Mouse (Mus musculus): Measurements from ENCODE around the gene Zfp93. TPM values are rescaled to one million over a fixed set of nuclear protein-coding genes. Genes with fewer than 3 reads are reported as not detected.

The Zfp93 gene
- total and polyA plus RNA-seq, 2 experiments from 2014 or later: 2.2 to 7.4 TPM

DNA sequence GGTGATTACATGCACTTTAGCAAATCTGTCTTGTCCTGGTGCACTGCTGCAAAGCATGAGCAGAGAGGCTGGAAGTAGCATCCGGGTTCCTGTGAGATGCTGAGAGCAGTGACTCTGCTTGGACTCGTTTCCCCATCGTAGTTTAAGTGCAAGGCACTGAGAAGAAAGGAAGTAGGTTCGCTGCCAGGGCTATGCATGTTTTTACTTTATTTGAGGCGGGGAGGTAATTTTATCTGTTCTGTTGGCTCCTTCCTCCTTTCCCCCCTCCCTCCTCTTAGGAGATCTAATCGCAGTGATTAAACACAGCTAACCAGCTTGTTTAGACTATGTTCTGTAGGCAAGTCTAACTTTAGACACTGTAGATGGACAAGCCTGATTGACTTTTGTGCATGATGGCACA, 48.7 kb downstream of the Zfp93 start:
- Histone ChIP-seq H3K27me3 (ENCODE audit: insufficient read depth, low read length) (no peaks in the 10 kb centered on the region), H3K9me3 (ENCODE audit: low read length) (no peaks in the 10 kb centered on the region), H3K4me3 (ENCODE audit: low read depth, low read length) (no peak overlapping the region), H3K9ac (replicated peaks; ENCODE audit: low read length, poor library complexity, severe bottlenecking) (no peak overlapping the region), H3K36me3 (ENCODE audit: insufficient read depth, low read length) (no peaks in the 10 kb centered on the region), H3K4me2 (ENCODE audit: low read depth, low read length, poor library complexity, severe bottlenecking) (no peak overlapping the region), H3K4me1 (ENCODE audit: insufficient read depth, low read length) (no peaks in the 10 kb centered on the region; the same call in 1 of the 2 replicates), H3K27ac (ENCODE audit: low read depth, low read length) (no peak overlapping the region)
- TF ChIP-seq CTCF (IDR thresholded peaks at IDR 0.05): no peak
- no peak for ATAC-seq (ENCODE audit: low FRiP score)
- DNase-seq (ENCODE audit: low spot score): no peak
- whole genome bisulfite sequencing: 78% methylated on average over 6 of the region's 6 CpGs

GRCm38 (mm10) chr7:24322593-24322992, 52.4 kb downstream of the Zfp93 start:
- no peaks in the 10 kb centered on the region for H3K36me3 ChIP-seq (ENCODE audit: insufficient read depth, low read length)
- H3K4me2 ChIP-seq (ENCODE audit: low read depth, low read length, poor library complexity, severe bottlenecking): no peak overlapping the region
- no peaks in the 10 kb centered on the region for H3K27me3 ChIP-seq (ENCODE audit: insufficient read depth, low read length)
- no peak overlapping the region for H3K9ac ChIP-seq (replicated peaks; ENCODE audit: low read length, poor library complexity, severe bottlenecking)
- H3K9me3 ChIP-seq (ENCODE audit: low read length): no peaks in the 10 kb centered on the region
- WGBS: 84% methylated on average over 4 of the region's 4 CpGs
- no peak for ATAC-seq (ENCODE audit: low FRiP score)
- no peaks in the 10 kb centered on the region for H3K4me1 ChIP-seq (ENCODE audit: insufficient read depth, low read length)
- DNase-seq (ENCODE audit: low spot score): no peak
- no peak overlapping the region for H3K4me3 ChIP-seq (ENCODE audit: low read depth, low read length)
- no peak for TF ChIP-seq CTCF (IDR thresholded peaks at IDR 0.05)
- H3K27ac ChIP-seq (ENCODE audit: low read depth, low read length): no peak overlapping the region

DNA sequence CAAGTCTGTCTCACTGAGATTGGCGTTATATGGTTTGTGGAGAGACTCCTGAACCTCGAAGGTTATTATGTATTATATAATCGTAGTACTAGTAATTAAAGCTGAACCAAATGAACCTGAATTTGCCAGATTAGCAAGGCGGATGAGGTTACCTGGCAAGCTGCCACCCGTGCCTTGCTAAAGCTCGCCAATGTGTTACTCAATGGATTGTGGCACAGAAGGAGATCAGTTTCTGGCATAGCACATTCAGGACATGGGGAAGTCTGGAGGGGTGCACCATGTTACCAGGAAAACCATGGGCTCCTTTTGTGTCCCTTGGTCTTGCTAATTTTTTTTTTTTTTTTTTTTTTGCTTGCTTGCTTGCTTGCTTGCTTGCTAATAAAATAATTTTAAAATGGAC, 55.0 kb downstream of the Zfp93 start:
- DNase-seq (ENCODE audit: low spot score): peak; percentile 21
- H3K27me3 ChIP-seq (ENCODE audit: insufficient read depth, low read length): no peaks in the 10 kb centered on the region
- no peak for TF ChIP-seq CTCF (IDR thresholded peaks at IDR 0.05)
- no peaks in the 10 kb centered on the region for H3K9me3 ChIP-seq (ENCODE audit: low read length)
- H3K9ac ChIP-seq (replicated peaks; ENCODE audit: low read length, poor library complexity, severe bottlenecking): no peak overlapping the region
- WGBS: 70% methylated on average over 6 of the region's 6 CpGs
- ATAC-seq (ENCODE audit: low FRiP score): no peak
- H3K27ac ChIP-seq (ENCODE audit: low read depth, low read length): no peak overlapping the region
- peak overlapping the region; percentile 26; the same call in 1 of the 2 replicates for H3K4me3 ChIP-seq (ENCODE audit: low read depth, low read length)
- no peaks in the 10 kb centered on the region for H3K36me3 ChIP-seq (ENCODE audit: insufficient read depth, low read length)
- H3K4me1 ChIP-seq (ENCODE audit: insufficient read depth, low read length): no peaks in the 10 kb centered on the region
- H3K4me2 ChIP-seq (ENCODE audit: low read depth, low read length, poor library complexity, severe bottlenecking): no peak overlapping the region

- 0 out of 2 replicates have a peak overlapping the region, but pooled peaks have one; percentile 18 for H3K27ac ChIP-seq (ENCODE audit: low read depth, low read length)
- H3K27me3 ChIP-seq (ENCODE audit: insufficient read depth, low read length): no peaks in the 10 kb centered on the region
- ATAC-seq (ENCODE audit: low FRiP score) (no peak), DNase-seq (ENCODE audit: low spot score) (peak; percentile 14)
- no peaks in the 10 kb centered on the region for H3K4me1 ChIP-seq (ENCODE audit: insufficient read depth, low read length)
- 3% methylated on average over 13 of the region's 13 CpGs for WGBS
- H3K9me3 ChIP-seq (ENCODE audit: low read length): no peaks in the 10 kb centered on the region
- peak overlapping the region; percentile 52 for H3K4me2 ChIP-seq (ENCODE audit: low read depth, low read length, poor library complexity, severe bottlenecking)
- no peaks in the 10 kb centered on the region for H3K36me3 ChIP-seq (ENCODE audit: insufficient read depth, low read length)
- no peak overlapping the region for H3K9ac ChIP-seq (replicated peaks; ENCODE audit: low read length, poor library complexity, severe bottlenecking)
- no peak for TF ChIP-seq CTCF (IDR thresholded peaks at IDR 0.05)
- H3K4me3 ChIP-seq (ENCODE audit: low read depth, low read length): peak overlapping the region; percentile 26
These were observed 55.5 kb downstream of the Zfp93 start for GRCm38 (mm10) chr7:24325675-24326128.

GRCm38 (mm10) chr7:24326273-24327135, 56.3 kb downstream of the Zfp93 start:
- DNase-seq (ENCODE audit: low spot score): peak; percentile 36

More at GRCm38 (mm10) chr7:24326273-24327135, 56.3 kb downstream of the Zfp93 start:
- Histone ChIP-seq H3K27me3 (ENCODE audit: insufficient read depth, low read length) (no peaks in the 10 kb centered on the region), H3K27ac (ENCODE audit: low read depth, low read length) (no peak overlapping the region), H3K4me1 (ENCODE audit: insufficient read depth, low read length) (no peaks in the 10 kb centered on the region), H3K4me3 (ENCODE audit: low read depth, low read length) (peak overlapping the region; percentile 26), H3K9ac (replicated peaks; ENCODE audit: low read length, poor library complexity, severe bottlenecking) (no peak overlapping the region), H3K36me3 (ENCODE audit: insufficient read depth, low read length) (no peaks in the 10 kb centered on the region), H3K4me2 (ENCODE audit: low read depth, low read length, poor library complexity, severe bottlenecking) (peak overlapping the region; percentile 52), H3K9me3 (ENCODE audit: low read length) (no peaks in the 10 kb centered on the region)
- whole genome bisulfite sequencing: 31% methylated on average over 20 of the region's 20 CpGs
- TF ChIP-seq CTCF (IDR thresholded peaks at IDR 0.05): no peak
- peak; percentile 69 for ATAC-seq (ENCODE audit: low FRiP score)

Other genes with a start within 250 kb of the Zfp93 start
- not detected in 2 replicates for gene Vmn1r183, start 217.2 kb upstream of the Zfp93 start, total RNA-seq (2014; rRNA removed)
- gene Vmn1r183, start 217.2 kb upstream of the Zfp93 start, polyA plus RNA-seq (2015; fragmentation: Nextera tagmentation; extraction: Ambion mirVana): not detected in 2 replicates
- gene Zfp180, start 188.5 kb upstream of the Zfp93 start, total RNA-seq (2014; rRNA removed): 32.7 and 41.2 TPM in 2 replicates
- 24.8 and 25.1 TPM in 2 replicates for gene Zfp180, start 188.5 kb upstream of the Zfp93 start, polyA plus RNA-seq (2015; fragmentation: Nextera tagmentation; extraction: Ambion mirVana)
- gene Zfp112, start 158.1 kb upstream of the Zfp93 start, total RNA-seq (2014; rRNA removed): 6.9 and 10.0 TPM in 2 replicates
- gene Zfp112, start 158.1 kb upstream of the Zfp93 start, polyA plus RNA-seq (2015; fragmentation: Nextera tagmentation; extraction: Ambion mirVana): 4.2 and 4.3 TPM in 2 replicates
- gene Zfp235, start 136.3 kb upstream of the Zfp93 start, total RNA-seq (2014; rRNA removed): 28.0 and 29.9 TPM in 2 replicates
- gene Zfp235, start 136.3 kb upstream of the Zfp93 start, polyA plus RNA-seq (2015; fragmentation: Nextera tagmentation; extraction: Ambion mirVana): 20.4 and 22.8 TPM in 2 replicates
- 4.1 and 5.3 TPM in 2 replicates for gene Zfp114, start 95.4 kb upstream of the Zfp93 start, total RNA-seq (2014; rRNA removed)
- gene Zfp114, start 95.4 kb upstream of the Zfp93 start, polyA plus RNA-seq (2015; fragmentation: Nextera tagmentation; extraction: Ambion mirVana): 2.1 and 2.4 TPM in 2 replicates
- 6.2 and 6.7 TPM in 2 replicates for gene Zfp111, start 59.0 kb upstream of the Zfp93 start, total RNA-seq (2014; rRNA removed)
- gene Zfp111, start 59.0 kb upstream of the Zfp93 start, polyA plus RNA-seq (2015; fragmentation: Nextera tagmentation; extraction: Ambion mirVana): 2.5 and 2.6 TPM in 2 replicates
- gene Zfp109, start 32.9 kb upstream of the Zfp93 start, total RNA-seq (2014; rRNA removed): 5.4 and 5.5 TPM in 2 replicates
- 2.5 TPM in 2 replicates for gene Zfp109, start 32.9 kb upstream of the Zfp93 start, polyA plus RNA-seq (2015; fragmentation: Nextera tagmentation; extraction: Ambion mirVana)
- gene Zfp108, start 15.6 kb upstream of the Zfp93 start, total RNA-seq (2014; rRNA removed): 5.5 and 7.4 TPM in 2 replicates
- 3.4 and 3.7 TPM in 2 replicates for gene Zfp108, start 15.6 kb upstream of the Zfp93 start, polyA plus RNA-seq (2015; fragmentation: Nextera tagmentation; extraction: Ambion mirVana)
- gene Zfp61, start 30.8 kb downstream of the Zfp93 start, total RNA-seq (2014; rRNA removed): 18.3 and 30.9 TPM in 2 replicates
- gene Zfp61, start 30.8 kb downstream of the Zfp93 start, polyA plus RNA-seq (2015; fragmentation: Nextera tagmentation; extraction: Ambion mirVana): 30.3 and 32.4 TPM in 2 replicates
- gene Zfp94, start 46.2 kb downstream of the Zfp93 start, total RNA-seq (2014; rRNA removed): 13.3 and 25.0 TPM in 2 replicates
- 17.4 and 22.9 TPM in 2 replicates for gene Zfp94, start 46.2 kb downstream of the Zfp93 start, polyA plus RNA-seq (2015; fragmentation: Nextera tagmentation; extraction: Ambion mirVana)
- gene Tescl, start 63.5 kb downstream of the Zfp93 start, total RNA-seq (2014; rRNA removed): not detected in 2 replicates
- 0.19 TPM in 1 of 2 replicates, not detected in the other for gene Tescl, start 63.5 kb downstream of the Zfp93 start, polyA plus RNA-seq (2015; fragmentation: Nextera tagmentation; extraction: Ambion mirVana)
- gene Lypd5, start 78.8 kb downstream of the Zfp93 start, total RNA-seq (2014; rRNA removed): 0.44 TPM in 1 of 2 replicates, not detected in the other
- not detected in 2 replicates for gene Lypd5, start 78.8 kb downstream of the Zfp93 start, polyA plus RNA-seq (2015; fragmentation: Nextera tagmentation; extraction: Ambion mirVana)
- 0.27 and 2.5 TPM in 2 replicates for gene Kcnn4, start 99.8 kb downstream of the Zfp93 start, total RNA-seq (2014; rRNA removed)
- gene Kcnn4, start 99.8 kb downstream of the Zfp93 start, polyA plus RNA-seq (2015; fragmentation: Nextera tagmentation; extraction: Ambion mirVana): 0.81 and 1.1 TPM in 2 replicates
- gene Smg9, start 129.2 kb downstream of the Zfp93 start, total RNA-seq (2014; rRNA removed): 34.2 and 50.0 TPM in 2 replicates
- 28.7 and 30.1 TPM in 2 replicates for gene Smg9, start 129.2 kb downstream of the Zfp93 start, polyA plus RNA-seq (2015; fragmentation: Nextera tagmentation; extraction: Ambion mirVana)
- not detected in 2 replicates for gene Irgc1, start 181.9 kb downstream of the Zfp93 start, total RNA-seq (2014; rRNA removed)
- not detected in 2 replicates for gene Irgc1, start 181.9 kb downstream of the Zfp93 start, polyA plus RNA-seq (2015; fragmentation: Nextera tagmentation; extraction: Ambion mirVana)
- gene Plaur, start 192.1 kb downstream of the Zfp93 start, total RNA-seq (2014; rRNA removed): 1.4 and 3.7 TPM in 2 replicates
- gene Plaur, start 192.1 kb downstream of the Zfp93 start, polyA plus RNA-seq (2015; fragmentation: Nextera tagmentation; extraction: Ambion mirVana): 0.93 and 1.1 TPM in 2 replicates
- gene Cadm4, start 211.6 kb downstream of the Zfp93 start, total RNA-seq (2014; rRNA removed): 342 and 354 TPM in 2 replicates
- 82.0 and 88.1 TPM in 2 replicates for gene Cadm4, start 211.6 kb downstream of the Zfp93 start, polyA plus RNA-seq (2015; fragmentation: Nextera tagmentation; extraction: Ambion mirVana)
- gene Zfp428, start 236.6 kb downstream of the Zfp93 start, total RNA-seq (2014; rRNA removed): 209 and 214 TPM in 2 replicates
- 297 and 314 TPM in 2 replicates for gene Zfp428, start 236.6 kb downstream of the Zfp93 start, polyA plus RNA-seq (2015; fragmentation: Nextera tagmentation; extraction: Ambion mirVana)
- not detected in 2 replicates for gene AC161166.1, start 242.0 kb downstream of the Zfp93 start, total RNA-seq (2014; rRNA removed)
- gene AC161166.1, start 242.0 kb downstream of the Zfp93 start, polyA plus RNA-seq (2015; fragmentation: Nextera tagmentation; extraction: Ambion mirVana): 0.47 and 0.78 TPM in 2 replicates

Data from midbrain, postnatal 0 days (tissue).